Mouse (Mus musculus) olfactory bulb, adult 2 months (tissue): ENCODE measurements around the gene Nucb1. TPM values are rescaled to one million over a fixed set of nuclear protein-coding genes. Genes with fewer than 3 reads are reported as not detected.

Experiments used
- H3K27ac ChIP-seq: fragments of 200-500 bp; 2 replicates; pipeline ENCODE4 v1.5.1; 2012; ENCODE audit warnings: low read depth, low read length; ENCODE audit not compliant: insufficient read depth
- H3K4me1 ChIP-seq: fragments of 200-500 bp; 2 replicates; pipeline ENCODE4 v1.6.1; 2012; ENCODE audit warnings: low read length; ENCODE audit not compliant: control insufficient read depth, insufficient read depth
- H3K4me3 ChIP-seq: fragments of 200-500 bp; 2 replicates; pipeline ENCODE4 v1.5.1; 2012; ENCODE audit warnings: mild to moderate bottlenecking, low read depth, low read length, moderate library complexity; ENCODE audit not compliant: insufficient read depth
- CTCF ChIP-seq: fragments of 200-500 bp; IDR thresholded peaks from 2 replicates; pipeline ENCODE4 v1.5.1; 2012; ENCODE audit warnings: low read depth, mild to moderate bottlenecking, low read length, moderate library complexity; ENCODE audit not compliant: insufficient read depth
- POLR2A ChIP-seq: fragments of 200-500 bp; IDR thresholded peaks from 2 replicates; pipeline ENCODE4 v1.6.1; 2012; ENCODE audit warnings: mild to moderate bottlenecking, low read depth, low read length, moderate library complexity; ENCODE audit not compliant: insufficient read depth
- WGBS: fragments of 180-500 bp; shearing (Covaris S2); methylation state at CpG from one replicate; pipeline ENCODE4 v1.1.7; 2018; 5-methylcytosine and 5-hydroxymethylcytosine counted together
- polyA plus RNA-seq: library from polyadenylated mRNA; stranded (reverse); fragments of >200 nt; gene quantifications from 2 replicates; pipeline ENCODE4 v1.2.4, GENCODE M21; 2012; ENCODE audit warnings: low replicate concordance; ENCODE audit not compliant: missing spikeins, insufficient read depth, insufficient read length

Gene Nucb1
- polyA plus RNA-seq, 1 experiment = not detected

- Histone ChIP-seq H3K4me1 (peaks cover 28% of the 10 kb centered on the region), H3K4me3 (peak overlapping the region; percentile 87), H3K27ac (peak overlapping the region; percentile 90)
- TF ChIP-seq POLR2A (no peak), CTCF (no peak)
- 26% methylated on average over 7 of the region's 7 CpGs for WGBS
These were observed 16.4 kb upstream of the Nucb1 start for GRCm38 (mm10) chr7:45526474-45527120.

- under 1% methylated on average over 54 of the region's 54 CpGs for WGBS
- peak within 1 kb of the TSS; percentile 87 for H3K4me3 ChIP-seq
- peaks cover 28% of the 10 kb centered on the region for H3K4me1 ChIP-seq
- peak within 1 kb of the TSS; percentile 90 for H3K27ac ChIP-seq
- TF ChIP-seq POLR2A = peak; percentile 97
- no peak for TF ChIP-seq CTCF
These were observed 15.7 kb upstream of the Nucb1 start, which contains the start of the genes Ppp1r15a and Plekha4 for GRCm38 (mm10) chr7:45525809-45526473. Gene Ppp1r15a (minus strand): TSS chr7:45526268. Gene Plekha4 (plus strand): TSS chr7:45526330.

GRCm38 (mm10) chr7:45524841-45525621, 14.8 kb upstream of the Nucb1 start:
- TF ChIP-seq CTCF = no peak
- TF ChIP-seq POLR2A = 0 out of 2 replicates have a peak, but pooled peaks have one; percentile 23
- WGBS = 21% methylated on average over 12 of the region's 12 CpGs
- H3K27ac ChIP-seq = peak overlapping the region; percentile 90

GRCm38 (mm10) chr7:45523678-45524170, 13.5 kb upstream of the Nucb1 start:
- 81% methylated on average over 13 of the region's 13 CpGs for WGBS
- Histone ChIP-seq H3K4me1 (peaks cover 22% of the 10 kb centered on the region), H3K4me3 (no peak overlapping the region), H3K27ac (no peak overlapping the region)
- TF ChIP-seq CTCF (no peak), POLR2A (no peak)

More at GRCm38 (mm10) chr7:45524841-45525621, 14.8 kb upstream of the Nucb1 start:
- Histone ChIP-seq H3K4me3 (peak overlapping the region; percentile 87), H3K4me1 (peaks cover 24% of the 10 kb centered on the region)

DNA sequence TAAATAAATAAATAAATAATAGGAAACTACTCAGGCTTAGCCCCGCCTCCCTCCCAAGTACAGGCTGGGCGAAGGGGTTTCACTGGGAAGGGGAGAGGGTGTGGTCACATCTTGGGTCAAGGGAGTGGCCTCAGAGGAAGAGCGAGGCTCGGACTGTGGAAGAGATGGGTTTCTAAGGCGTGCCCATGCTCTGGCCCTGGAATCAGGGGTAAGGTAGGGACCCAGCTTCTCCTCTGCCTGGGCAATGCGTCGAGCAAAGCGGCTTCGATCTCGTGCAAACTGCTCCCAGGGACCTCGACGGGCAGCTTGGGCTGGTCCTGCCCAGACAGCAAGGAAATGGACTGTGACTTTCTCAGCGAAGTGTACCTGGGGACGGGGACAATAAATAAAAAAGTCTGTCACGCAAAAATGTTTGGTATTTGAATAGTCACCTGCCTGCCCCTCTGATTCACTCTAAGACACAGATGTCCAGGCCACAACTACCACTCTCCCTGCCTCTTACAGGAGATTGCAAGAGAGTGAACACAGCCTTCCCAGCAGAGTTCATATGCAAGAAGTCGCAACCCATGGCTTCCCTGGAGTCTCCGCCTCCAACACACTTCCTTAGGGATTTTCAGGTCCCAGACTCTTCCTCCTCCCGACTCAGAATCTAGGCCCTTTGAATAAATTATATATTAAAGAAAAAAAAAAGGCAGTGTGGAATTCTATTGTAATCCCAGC, 12.9 kb upstream of the Nucb1 start:
- TF ChIP-seq POLR2A (no peak), CTCF (no peak)
- peaks cover 22% of the 10 kb centered on the region for H3K4me1 ChIP-seq
- H3K27ac ChIP-seq = no peak overlapping the region
- 82% methylated on average over 18 of the region's 18 CpGs for WGBS
- H3K4me3 ChIP-seq = no peak overlapping the region

DNA sequence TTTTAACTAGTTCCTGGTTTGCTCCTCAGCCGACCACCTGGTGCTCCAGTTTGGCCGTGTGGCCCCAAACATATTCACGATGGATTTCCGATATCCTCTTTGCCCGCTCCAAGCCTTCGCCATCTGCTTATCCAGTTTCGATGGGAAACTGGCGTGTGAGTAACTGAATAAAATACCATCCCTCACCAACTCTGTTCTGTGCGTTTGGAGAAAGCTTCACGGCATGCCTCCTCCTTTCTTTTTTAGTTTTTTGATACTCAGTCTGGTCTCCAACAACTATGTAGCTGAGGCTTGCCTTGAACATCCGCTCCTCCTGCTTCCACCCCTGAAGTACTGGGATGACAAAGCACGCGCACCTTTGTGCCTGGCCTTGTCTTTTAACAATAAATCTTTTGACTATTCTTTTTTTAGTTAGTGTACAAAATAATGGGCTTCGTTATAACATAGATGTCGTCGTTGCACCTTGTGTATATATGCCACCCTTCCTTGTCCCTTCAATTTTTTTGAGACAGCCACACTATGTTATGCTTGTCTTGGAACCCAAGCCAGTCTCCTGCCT, 12.1 kb upstream of the Nucb1 start:
- Histone ChIP-seq H3K4me1 (peaks cover 22% of the 10 kb centered on the region), H3K27ac (no peak overlapping the region), H3K4me3 (peak overlapping the region; percentile 66)
- 51% methylated on average over 16 of the region's 16 CpGs for WGBS
- no peak for TF ChIP-seq CTCF
- TF ChIP-seq POLR2A = no peak

GRCm38 (mm10) chr7:45521728-45522184, 11.6 kb upstream of the Nucb1 start:
- peak overlapping the region; percentile 66 for H3K4me3 ChIP-seq
- H3K4me1 ChIP-seq = peaks cover 22% of the 10 kb centered on the region
- WGBS = under 1% methylated on average over 28 of the region's 28 CpGs
- peak overlapping the region; percentile 83 for H3K27ac ChIP-seq
- TF ChIP-seq POLR2A (no peak), CTCF (no peak)

- WGBS = 87% methylated on average over 7 of the region's 7 CpGs
- peaks cover 22% of the 10 kb centered on the region for H3K4me1 ChIP-seq
- TF ChIP-seq CTCF (no peak), POLR2A (no peak)
- H3K27ac ChIP-seq = no peak overlapping the region
- H3K4me3 ChIP-seq = no peak overlapping the region
These were observed 10.4 kb upstream of the Nucb1 start for GRCm38 (mm10) chr7:45520605-45521004.
